Mouse (Mus musculus) limb, embryonic 15.5 days (tissue): ENCODE results near the gene Btg1-ps2. TPM values are rescaled to one million over a fixed set of nuclear protein-coding genes. Genes with fewer than 3 reads are reported as not detected.
"Not testable (repeated sequence)": the region's sequence is repeated elsewhere in the genome, so short reads cannot be mapped to it uniquely, and the experiment has no call there.

Experiments used
- ATAC-seq: fragments of 200-750 bp; cut with Nextera tagmentation; 2 replicates; pipeline ENCODE4 v1.8.0; 2017; ENCODE audit warnings: low read depth, moderate TSS enrichment; ENCODE audit not compliant: insufficient number of reproducible peaks, low FRiP score, low TSS enrichment
- H3K27ac ChIP-seq: fragments of 300-500 bp; sonication (generic); 2 replicates; pipeline ENCODE4 v1.5.1; 2015; ENCODE audit warnings: moderate library complexity, mild to moderate bottlenecking, inconsistent platforms
- H3K27me3 ChIP-seq: fragments of 300-500 bp; sonication (generic); 2 replicates; pipeline ENCODE4 v1.6.1; 2015; ENCODE audit warnings: inconsistent platforms
- H3K36me3 ChIP-seq: fragments of 300-500 bp; sonication (generic); 2 replicates; pipeline ENCODE4 v1.6.1; 2015; ENCODE audit warnings: inconsistent platforms
- H3K4me1 ChIP-seq: fragments of 300-500 bp; sonication (generic); 2 replicates; pipeline ENCODE4 v1.6.1; 2015; ENCODE audit warnings: inconsistent platforms
- H3K4me2 ChIP-seq: fragments of 300-500 bp; sonication (generic); 2 replicates; pipeline ENCODE4 v1.6.1; 2015; ENCODE audit warnings: mild to moderate bottlenecking, inconsistent platforms
- H3K4me3 ChIP-seq: fragments of 300-500 bp; sonication (generic); 2 replicates; pipeline ENCODE4 v1.5.1; 2015; ENCODE audit warnings: mild to moderate bottlenecking, inconsistent platforms
- H3K9ac ChIP-seq: fragments of 300-500 bp; sonication (generic); 2 replicates; pipeline ENCODE4 v1.6.1; 2015; ENCODE audit warnings: inconsistent platforms
- H3K9me3 ChIP-seq: fragments of 300-500 bp; sonication (generic); 2 replicates; pipeline ENCODE4 v1.6.1; 2016; ENCODE audit warnings: inconsistent platforms
- WGBS: fragments of 180-500 bp; shearing (Covaris S2); methylation state at CpG from one replicate; pipeline ENCODE4 v1.1.7; 2015; 5-methylcytosine and 5-hydroxymethylcytosine counted together
- polyA plus RNA-seq: library from polyadenylated mRNA; unstranded; fragments of >200 nt; fragmentation: Nextera tagmentation; extraction: Ambion mirVana; gene quantifications from 2 replicates; pipeline ENCODE4 v1.2.1, GENCODE M21; 2015

The Btg1-ps2 gene
- polyA plus RNA-seq = not detected in 2 replicates

GRCm38 (mm10) chrX:38043014-38043413 is at the start of gene Btg1-ps2:
Gene Btg1-ps2, minus strand, starts transcription at chrX:38043114.
- ATAC-seq, H3K4me2 ChIP-seq, H3K36me3 ChIP-seq, H3K4me1 ChIP-seq, H3K9ac ChIP-seq, H3K4me3 ChIP-seq, H3K27me3 ChIP-seq, H3K27ac ChIP-seq, H3K9me3 ChIP-seq: not testable (repeated sequence)

GRCm38 (mm10) chrX:38085041-38085440 is 42.1 kb upstream of the Btg1-ps2 start, which contains the start of gene Rhox11:
Gene Rhox11, minus strand, starts transcription at chrX:38085141.
- H3K9me3 ChIP-seq = no peaks in the 10 kb centered on the region
- H3K9ac ChIP-seq = no peak within 1 kb of the TSS
- no peak within 1 kb of the TSS for H3K4me2 ChIP-seq
- H3K36me3 ChIP-seq = no peaks in the 10 kb centered on the region
- no peaks in the 10 kb centered on the region for H3K4me1 ChIP-seq
- no peak for ATAC-seq
- no peak within 1 kb of the TSS for H3K4me3 ChIP-seq
- no peaks in the 10 kb centered on the region for H3K27me3 ChIP-seq
- H3K27ac ChIP-seq = no peak within 1 kb of the TSS
- 83% methylated on average over 9 of the region's 9 CpGs for WGBS

GRCm38 (mm10) chrX:38084226-38084625 is 41.3 kb upstream of the Btg1-ps2 start:
- Histone ChIP-seq H3K9me3 (no peaks in the 10 kb centered on the region), H3K9ac (no peak overlapping the region), H3K4me1 (no peaks in the 10 kb centered on the region), H3K4me3 (no peak overlapping the region), H3K36me3 (no peaks in the 10 kb centered on the region), H3K27me3 (no peaks in the 10 kb centered on the region), H3K4me2 (no peak overlapping the region), H3K27ac (no peak overlapping the region)
- WGBS = 17% methylated on average over 12 of the region's 12 CpGs
- ATAC-seq = no peak

- no peak within 1 kb of the TSS for H3K27ac ChIP-seq
- H3K4me3 ChIP-seq = no peak within 1 kb of the TSS
- 90% methylated on average over 11 of the region's 11 CpGs for WGBS
Observed at GRCm38 (mm10) chrX:38066175-38066574, 23.3 kb upstream of the Btg1-ps2 start, which contains the start of gene Rhox10. Gene Rhox10, plus strand, starts transcription at chrX:38066475.

GRCm38 (mm10) chrX:38061544-38061943 is 18.6 kb upstream of the Btg1-ps2 start:
- Histone ChIP-seq H3K4me3 (no peak overlapping the region), H3K27ac (no peak overlapping the region), H3K4me2 (no peak overlapping the region), H3K9ac (no peak overlapping the region), H3K4me1 (no peaks in the 10 kb centered on the region), H3K9me3 (no peaks in the 10 kb centered on the region), H3K27me3 (no peaks in the 10 kb centered on the region), H3K36me3 (no peaks in the 10 kb centered on the region)
- WGBS = 0% methylated on average over 1 of the region's 1 CpGs
- no peak for ATAC-seq

More at GRCm38 (mm10) chrX:38066175-38066574, 23.3 kb upstream of the Btg1-ps2 start, which contains the start of gene Rhox10:
- ATAC-seq = no peak
- H3K4me1 ChIP-seq = no peaks in the 10 kb centered on the region
- H3K27me3 ChIP-seq = no peaks in the 10 kb centered on the region
- H3K4me2 ChIP-seq = no peak within 1 kb of the TSS
- H3K9ac ChIP-seq = no peak within 1 kb of the TSS
- H3K9me3 ChIP-seq = no peaks in the 10 kb centered on the region
- no peaks in the 10 kb centered on the region for H3K36me3 ChIP-seq

DNA sequence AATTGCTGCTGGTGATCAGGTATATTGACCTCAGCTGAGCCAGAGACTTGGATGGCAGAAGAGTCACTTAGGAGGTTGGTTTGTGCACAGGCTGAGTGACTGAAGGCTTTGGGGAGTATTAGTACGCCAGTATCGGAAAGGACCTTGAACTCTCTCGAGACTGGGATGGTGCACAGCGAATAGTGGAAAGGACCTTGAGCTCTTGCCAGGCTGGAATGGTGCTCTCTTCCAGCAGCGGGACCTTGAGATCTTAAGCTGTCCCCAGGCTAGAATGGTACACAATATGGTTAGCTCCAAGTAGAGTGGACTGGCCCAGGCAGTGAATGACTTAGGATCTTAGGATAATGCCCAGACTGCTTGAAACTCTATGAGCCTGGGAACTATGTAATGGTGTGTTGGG is 3.2 kb downstream of the Btg1-ps2 start:
- WGBS = 89% methylated on average over 5 of the region's 5 CpGs
- Histone ChIP-seq H3K27me3 (no peaks in the 10 kb centered on the region), H3K4me3 (no peak overlapping the region), H3K4me2 (no peak overlapping the region), H3K4me1 (no peaks in the 10 kb centered on the region), H3K36me3 (no peaks in the 10 kb centered on the region), H3K27ac (no peak overlapping the region), H3K9ac (no peak overlapping the region), H3K9me3 (no peaks in the 10 kb centered on the region)
- ATAC-seq = no peak

DNA sequence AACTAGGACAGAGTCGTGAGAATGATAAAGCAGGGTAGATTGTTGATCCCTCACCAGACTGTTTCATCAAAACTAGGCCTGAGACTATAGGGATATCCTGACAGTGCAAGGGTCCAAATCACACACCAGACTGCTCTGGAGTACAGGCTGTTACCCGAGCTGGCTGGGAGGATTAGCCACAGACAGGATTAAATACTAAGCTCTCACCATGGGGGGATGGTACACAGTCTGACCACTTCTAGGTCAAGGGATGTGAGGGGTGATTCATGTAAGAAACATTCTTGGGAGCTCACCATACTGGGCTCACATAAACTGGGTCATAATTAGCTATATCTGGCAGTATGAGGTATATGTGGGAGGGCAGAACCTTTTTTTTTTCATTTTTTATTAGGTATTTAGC is 9.1 kb downstream of the Btg1-ps2 start:
- no peak overlapping the region for H3K4me2 ChIP-seq
- 53% methylated on average over 2 of the region's 2 CpGs for WGBS
- H3K9me3 ChIP-seq = no peaks in the 10 kb centered on the region
- no peak for ATAC-seq
- no peaks in the 10 kb centered on the region for H3K36me3 ChIP-seq
- no peak overlapping the region for H3K27ac ChIP-seq
- no peak overlapping the region for H3K4me3 ChIP-seq
- H3K9ac ChIP-seq = no peak overlapping the region
- no peaks in the 10 kb centered on the region for H3K27me3 ChIP-seq
- H3K4me1 ChIP-seq = no peaks in the 10 kb centered on the region

DNA sequence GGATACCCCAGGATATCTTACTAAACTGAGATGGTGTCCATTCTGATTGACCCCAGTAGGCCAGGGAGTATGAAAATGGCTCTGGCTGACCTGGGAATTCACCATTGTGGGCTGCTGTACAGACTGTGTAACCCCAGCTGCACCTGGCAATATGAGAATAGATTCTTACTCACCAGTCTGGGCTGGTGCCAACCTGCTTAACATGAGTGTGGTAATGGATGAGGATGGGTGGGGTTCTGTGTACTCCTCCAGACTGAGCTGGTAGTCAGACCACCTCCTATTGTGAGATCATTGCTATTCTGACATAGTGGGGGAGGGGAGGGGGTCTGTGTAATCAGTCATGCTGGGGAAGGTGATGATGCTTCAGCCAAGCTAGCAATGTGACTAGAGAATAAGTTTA is 24.3 kb downstream of the Btg1-ps2 start, which contains the start of gene Btg1-ps1:
Btg1-ps1 (minus strand) TSS at position 219 of the 400 bp plus-strand sequence.
- H3K4me3 ChIP-seq, H3K4me1 ChIP-seq, H3K4me2 ChIP-seq, H3K27me3 ChIP-seq, H3K27ac ChIP-seq, ATAC-seq, H3K36me3 ChIP-seq, H3K9me3 ChIP-seq, H3K9ac ChIP-seq: not testable (repeated sequence)

GRCm38 (mm10) chrX:38008756-38009155 is 34.2 kb downstream of the Btg1-ps2 start:
- 73% methylated on average over 2 of the region's 2 CpGs for WGBS
- H3K9me3 ChIP-seq = no peaks in the 10 kb centered on the region
- H3K36me3 ChIP-seq = no peaks in the 10 kb centered on the region
- H3K27me3 ChIP-seq = no peaks in the 10 kb centered on the region
- H3K27ac ChIP-seq = no peak overlapping the region
- H3K4me1 ChIP-seq = no peaks in the 10 kb centered on the region
- no peak overlapping the region for H3K9ac ChIP-seq
- H3K4me2 ChIP-seq = no peak overlapping the region
- no peak overlapping the region for H3K4me3 ChIP-seq
- no peak for ATAC-seq

Other genes with a start within 250 kb of the Btg1-ps2 start
- 0.35 and 0.40 TPM in 2 replicates for gene Rhox5, start 238.3 kb downstream of the Btg1-ps2 start, polyA plus RNA-seq
- 0.41 and 0.78 TPM in 2 replicates for gene Rhox6, start 216.2 kb downstream of the Btg1-ps2 start, polyA plus RNA-seq
- not detected in 2 replicates for gene Rhox7a, start 211.4 kb downstream of the Btg1-ps2 start, polyA plus RNA-seq
- gene Rhox8, start 164.2 kb downstream of the Btg1-ps2 start, polyA plus RNA-seq = not detected in 2 replicates
- not detected in 2 replicates for gene Rhox7b, start 145.9 kb downstream of the Btg1-ps2 start, polyA plus RNA-seq
- gene Rhox9, start 141.3 kb downstream of the Btg1-ps2 start, polyA plus RNA-seq = not detected in 2 replicates
- not detected in 2 replicates for gene Btg1-ps1, start 24.3 kb downstream of the Btg1-ps2 start, polyA plus RNA-seq
- gene Rhox10, start 23.4 kb upstream of the Btg1-ps2 start, polyA plus RNA-seq = not detected in 2 replicates
- not detected in 2 replicates for gene Rhox11, start 42.0 kb upstream of the Btg1-ps2 start, polyA plus RNA-seq
- not detected in 2 replicates for gene Rhox12, start 67.8 kb upstream of the Btg1-ps2 start, polyA plus RNA-seq
- not detected in 2 replicates for gene Rhox13, start 78.1 kb upstream of the Btg1-ps2 start, polyA plus RNA-seq
- gene Zbtb33, start 146.7 kb upstream of the Btg1-ps2 start, polyA plus RNA-seq = 2.9 and 4.1 TPM in 2 replicates
- gene Tmem255a, start 209.3 kb upstream of the Btg1-ps2 start, polyA plus RNA-seq = 33.7 and 35.2 TPM in 2 replicates